Mouse (Mus musculus): ENCODE measurements around the gene Hk3. TPM values are rescaled to one million over a fixed set of nuclear protein-coding genes. Genes with fewer than 3 reads are reported as not detected.

Gene Hk3
- polyA plus RNA-seq, 1 experiment from 2014 or later: 0.65 TPM

- no peak overlapping the region for H3K4me2 ChIP-seq (ENCODE audit: low read depth, low read length, severe bottlenecking)
- H3K4me3 ChIP-seq (ENCODE audit: low read depth, low read length): no peak overlapping the region
- WGBS: 96% methylated on average over 4 of the region's 4 CpGs
- DNase-seq (ENCODE audit: low spot score) (no peak), ATAC-seq (replicated peaks; ENCODE audit: low FRiP score) (no peak)
- H3K4me1 ChIP-seq (replicated peaks; ENCODE audit: control insufficient read depth, insufficient read depth, low read length): 0 out of 2 replicates have a peak, but pooled peaks cover 2% of the 10 kb centered on the region
- H3K36me3 ChIP-seq (ENCODE audit: control insufficient read depth, insufficient read depth, low read length): no peaks in the 10 kb centered on the region
- H3K9me3 ChIP-seq (ENCODE audit: control insufficient read depth, low read length): no peaks in the 10 kb centered on the region
- no peaks in the 10 kb centered on the region for H3K27me3 ChIP-seq (ENCODE audit: control insufficient read depth, insufficient read depth, low read length)
- H3K27ac ChIP-seq (ENCODE audit: low read depth, low read length): no peak overlapping the region
- no peak overlapping the region for H3K9ac ChIP-seq (ENCODE audit: low read length)
Measured at GRCm38 (mm10) chr13:55020051-55020450, 1.1 kb downstream of the Hk3 start.

DNA sequence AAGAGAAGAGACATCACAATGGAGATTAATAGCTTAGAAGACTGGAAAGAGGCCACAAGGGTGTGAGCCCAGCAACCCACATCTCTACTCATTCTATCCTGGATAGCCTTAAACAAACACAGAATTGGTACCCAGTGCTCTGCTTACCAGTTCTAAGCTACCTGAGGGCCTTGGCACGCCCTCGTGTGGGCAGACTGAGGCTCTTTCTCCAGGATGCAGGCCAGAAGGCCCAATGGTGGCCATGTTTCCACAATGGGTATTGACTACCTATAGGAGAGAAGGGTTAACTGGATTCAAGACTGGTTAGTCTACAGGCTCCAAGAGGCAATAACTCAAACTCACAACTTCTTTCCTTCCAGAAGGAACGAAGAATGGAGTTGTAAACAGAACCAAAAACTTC lies 2.0 kb downstream of the Hk3 start:
- H3K4me1 ChIP-seq (replicated peaks; ENCODE audit: control insufficient read depth, insufficient read depth, low read length): peaks cover 3% of the 10 kb centered on the region; the same call in 1 of the 2 replicates
- ATAC-seq (replicated peaks; ENCODE audit: low FRiP score) (no peak), DNase-seq (ENCODE audit: low spot score) (no peak)
- H3K9ac ChIP-seq (ENCODE audit: low read length): no peak overlapping the region
- H3K36me3 ChIP-seq (ENCODE audit: control insufficient read depth, insufficient read depth, low read length): no peaks in the 10 kb centered on the region
- no peak overlapping the region for H3K4me2 ChIP-seq (ENCODE audit: low read depth, low read length, severe bottlenecking)
- WGBS: 69% methylated on average over 3 of the region's 3 CpGs
- H3K27me3 ChIP-seq (ENCODE audit: control insufficient read depth, insufficient read depth, low read length): no peaks in the 10 kb centered on the region
- no peak overlapping the region for H3K27ac ChIP-seq (ENCODE audit: low read depth, low read length)
- H3K9me3 ChIP-seq (ENCODE audit: control insufficient read depth, low read length): no peaks in the 10 kb centered on the region
- H3K4me3 ChIP-seq (ENCODE audit: low read depth, low read length): no peak overlapping the region

- 88% methylated on average over 9 of the region's 9 CpGs for WGBS
- Histone ChIP-seq H3K36me3 (ENCODE audit: control insufficient read depth, insufficient read depth, low read length) (no peaks in the 10 kb centered on the region), H3K9me3 (ENCODE audit: control insufficient read depth, low read length) (no peaks in the 10 kb centered on the region), H3K4me3 (ENCODE audit: low read depth, low read length) (no peak overlapping the region), H3K27ac (ENCODE audit: low read depth, low read length) (no peak overlapping the region), H3K9ac (ENCODE audit: low read length) (no peak overlapping the region), H3K4me1 (replicated peaks; ENCODE audit: control insufficient read depth, insufficient read depth, low read length) (peaks cover 7% of the 10 kb centered on the region; the same call in 1 of the 2 replicates), H3K4me2 (ENCODE audit: low read depth, low read length, severe bottlenecking) (no peak overlapping the region), H3K27me3 (ENCODE audit: control insufficient read depth, insufficient read depth, low read length) (no peaks in the 10 kb centered on the region)
- DNase-seq (ENCODE audit: low spot score) (no peak), ATAC-seq (replicated peaks; ENCODE audit: low FRiP score) (no peak)
Measured at GRCm38 (mm10) chr13:55018700-55019099, 2.5 kb downstream of the Hk3 start.

GRCm38 (mm10) chr13:55017898-55018599 lies 3.1 kb downstream of the Hk3 start:
- ATAC-seq (replicated peaks; ENCODE audit: low FRiP score): no peak
- no peak overlapping the region for H3K9ac ChIP-seq (ENCODE audit: low read length)
- DNase-seq (ENCODE audit: low spot score): no peak
- H3K36me3 ChIP-seq (ENCODE audit: control insufficient read depth, insufficient read depth, low read length): no peaks in the 10 kb centered on the region
- 84% methylated on average over 8 of the region's 8 CpGs for WGBS
- H3K4me2 ChIP-seq (ENCODE audit: low read depth, low read length, severe bottlenecking): no peak overlapping the region
- H3K9me3 ChIP-seq (ENCODE audit: control insufficient read depth, low read length): no peaks in the 10 kb centered on the region
- H3K27me3 ChIP-seq (ENCODE audit: control insufficient read depth, insufficient read depth, low read length): no peaks in the 10 kb centered on the region
- H3K4me1 ChIP-seq (replicated peaks; ENCODE audit: control insufficient read depth, insufficient read depth, low read length): peaks cover 7% of the 10 kb centered on the region; the same call in 1 of the 2 replicates
- H3K4me3 ChIP-seq (ENCODE audit: low read depth, low read length): no peak overlapping the region
- no peak overlapping the region for H3K27ac ChIP-seq (ENCODE audit: low read depth, low read length)

DNA sequence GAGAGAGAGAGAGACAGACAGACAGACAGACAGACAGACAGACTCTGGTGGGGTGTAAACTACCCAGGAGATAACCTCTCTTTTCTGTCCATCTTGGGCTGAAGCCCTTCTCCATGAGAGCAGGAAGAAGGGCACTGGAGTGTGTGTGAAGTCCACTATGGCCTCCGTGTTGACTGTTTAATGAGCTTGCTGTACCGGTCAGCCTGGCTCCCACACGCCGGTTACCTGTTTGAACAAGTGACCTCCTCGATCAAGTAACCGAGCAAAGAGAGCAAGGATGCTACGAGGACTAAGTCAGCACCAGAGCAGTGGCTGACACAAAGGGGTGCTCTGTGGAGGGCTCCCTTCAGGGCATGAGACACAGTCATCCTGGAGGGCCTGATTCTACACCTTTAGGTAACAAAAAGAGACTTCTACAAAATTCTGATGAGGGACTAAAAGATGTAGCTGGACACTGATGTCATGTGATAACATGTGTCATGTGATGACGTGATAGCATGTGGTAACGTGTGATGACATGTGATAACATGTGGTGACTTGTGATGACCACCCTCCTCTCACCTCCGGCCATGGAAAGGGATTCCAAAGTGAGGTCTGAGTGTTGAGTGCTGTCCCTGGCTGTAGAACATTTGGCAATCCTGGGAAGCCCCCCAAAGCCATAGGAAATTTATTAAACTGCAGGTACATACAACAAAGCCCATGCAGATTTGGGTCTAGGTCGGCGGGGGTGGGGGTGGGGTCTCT lies 3.9 kb downstream of the Hk3 start:
- Histone ChIP-seq H3K9ac (ENCODE audit: low read length) (no peak overlapping the region), H3K4me3 (ENCODE audit: low read depth, low read length) (no peak overlapping the region), H3K27me3 (ENCODE audit: control insufficient read depth, insufficient read depth, low read length) (0 out of 2 replicates have a peak, but pooled peaks cover 1% of the 10 kb centered on the region), H3K27ac (ENCODE audit: low read depth, low read length) (no peak overlapping the region), H3K4me2 (ENCODE audit: low read depth, low read length, severe bottlenecking) (no peak overlapping the region), H3K4me1 (replicated peaks; ENCODE audit: control insufficient read depth, insufficient read depth, low read length) (peaks cover 6% of the 10 kb centered on the region; the same call in 1 of the 2 replicates), H3K9me3 (ENCODE audit: control insufficient read depth, low read length) (no peaks in the 10 kb centered on the region), H3K36me3 (ENCODE audit: control insufficient read depth, insufficient read depth, low read length) (no peaks in the 10 kb centered on the region)
- WGBS: 89% methylated on average over 12 of the region's 12 CpGs
- DNase-seq (ENCODE audit: low spot score) (no peak), ATAC-seq (replicated peaks; ENCODE audit: low FRiP score) (no peak)

DNA sequence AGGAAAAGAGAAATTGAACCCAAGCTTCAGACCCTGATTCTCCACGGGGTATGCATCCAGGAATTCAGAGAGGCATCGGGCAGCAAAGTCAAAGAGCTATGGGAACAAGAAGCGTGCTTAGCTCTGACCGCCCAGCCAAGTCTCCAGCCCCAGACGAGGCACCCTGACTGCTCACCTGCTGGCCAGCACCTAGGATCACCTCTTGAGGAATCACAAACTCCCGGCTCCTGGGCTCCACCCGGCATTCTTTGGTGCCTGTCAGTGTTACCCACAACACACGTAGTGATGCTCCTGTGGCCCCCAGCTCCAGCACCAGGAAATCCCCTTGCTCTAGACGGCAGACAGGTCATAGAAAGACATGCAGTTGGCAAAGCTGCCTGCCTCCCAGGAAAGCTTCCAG lies 6.7 kb downstream of the Hk3 start:
- no peak for ATAC-seq (replicated peaks; ENCODE audit: low FRiP score)
- Histone ChIP-seq H3K27ac (ENCODE audit: low read depth, low read length) (no peak overlapping the region), H3K27me3 (ENCODE audit: control insufficient read depth, insufficient read depth, low read length) (0 out of 2 replicates have a peak, but pooled peaks cover 3% of the 10 kb centered on the region), H3K4me3 (ENCODE audit: low read depth, low read length) (no peak overlapping the region), H3K36me3 (ENCODE audit: control insufficient read depth, insufficient read depth, low read length) (no peaks in the 10 kb centered on the region), H3K4me1 (replicated peaks; ENCODE audit: control insufficient read depth, insufficient read depth, low read length) (peaks cover 7% of the 10 kb centered on the region; the same call in 1 of the 2 replicates), H3K9me3 (ENCODE audit: control insufficient read depth, low read length) (no peaks in the 10 kb centered on the region), H3K4me2 (ENCODE audit: low read depth, low read length, severe bottlenecking) (no peak overlapping the region), H3K9ac (ENCODE audit: low read length) (no peak overlapping the region)
- 60% methylated on average over 9 of the region's 9 CpGs for WGBS
- no peak for DNase-seq (ENCODE audit: low spot score)

GRCm38 (mm10) chr13:55013702-55014344 lies 7.4 kb downstream of the Hk3 start:
- ATAC-seq (replicated peaks; ENCODE audit: low FRiP score) (no peak), DNase-seq (ENCODE audit: low spot score) (peak; percentile 50)
- peaks cover 9% of the 10 kb centered on the region; the same call in 1 of the 2 replicates for H3K4me1 ChIP-seq (replicated peaks; ENCODE audit: control insufficient read depth, insufficient read depth, low read length)
- no peak overlapping the region for H3K4me3 ChIP-seq (ENCODE audit: low read depth, low read length)
- H3K27me3 ChIP-seq (ENCODE audit: control insufficient read depth, insufficient read depth, low read length): 0 out of 2 replicates have a peak, but pooled peaks cover 3% of the 10 kb centered on the region
- 19% methylated on average over 9 of the region's 9 CpGs for WGBS
- H3K4me2 ChIP-seq (ENCODE audit: low read depth, low read length, severe bottlenecking): no peak overlapping the region
- H3K9me3 ChIP-seq (ENCODE audit: control insufficient read depth, low read length): no peaks in the 10 kb centered on the region
- H3K27ac ChIP-seq (ENCODE audit: low read depth, low read length): no peak overlapping the region
- no peak overlapping the region; the same call in 1 of the 2 replicates for H3K9ac ChIP-seq (ENCODE audit: low read length)
- no peaks in the 10 kb centered on the region for H3K36me3 ChIP-seq (ENCODE audit: control insufficient read depth, insufficient read depth, low read length)

GRCm38 (mm10) chr13:55011981-55012478 lies 9.2 kb downstream of the Hk3 start:
- 4% methylated on average over 14 of the region's 14 CpGs for WGBS
- ATAC-seq (replicated peaks; ENCODE audit: low FRiP score): peak; percentile 44
- H3K4me3 ChIP-seq (ENCODE audit: low read depth, low read length): no peak overlapping the region

More at GRCm38 (mm10) chr13:55011981-55012478, 9.2 kb downstream of the Hk3 start:
- peak overlapping the region; percentile 26; the same call in 1 of the 2 replicates for H3K4me2 ChIP-seq (ENCODE audit: low read depth, low read length, severe bottlenecking)
- H3K36me3 ChIP-seq (ENCODE audit: control insufficient read depth, insufficient read depth, low read length): no peaks in the 10 kb centered on the region
- peaks cover 12% of the 10 kb centered on the region; the same call in 1 of the 2 replicates for H3K4me1 ChIP-seq (replicated peaks; ENCODE audit: control insufficient read depth, insufficient read depth, low read length)
- H3K9me3 ChIP-seq (ENCODE audit: control insufficient read depth, low read length): no peaks in the 10 kb centered on the region
- H3K27ac ChIP-seq (ENCODE audit: low read depth, low read length): no peak overlapping the region
- peak overlapping the region; percentile 0; the same call in 1 of the 2 replicates for H3K9ac ChIP-seq (ENCODE audit: low read length)
- DNase-seq (ENCODE audit: low spot score): peak; percentile 57
- 0 out of 2 replicates have a peak, but pooled peaks cover 3% of the 10 kb centered on the region for H3K27me3 ChIP-seq (ENCODE audit: control insufficient read depth, insufficient read depth, low read length)
